In the genomic region with DNA sequence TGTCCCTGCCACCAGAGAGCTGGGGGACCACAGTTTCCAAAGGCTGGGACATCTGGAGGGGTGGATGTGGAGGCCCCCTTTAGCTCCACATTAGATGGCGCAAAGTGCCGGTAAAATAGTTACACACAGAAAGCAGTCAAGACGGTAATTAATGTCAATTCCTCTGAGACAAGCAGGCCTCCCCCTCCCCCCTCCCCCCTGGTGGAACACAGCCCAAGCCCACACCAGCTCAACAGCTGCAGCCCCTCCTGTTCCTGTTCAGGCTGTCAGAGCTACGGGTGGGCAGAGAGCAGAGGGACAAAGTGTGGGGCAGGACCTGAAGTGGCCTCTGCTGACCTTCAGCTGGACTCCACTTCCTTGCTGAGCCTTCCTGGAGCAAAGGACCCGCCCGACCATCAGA, we compare ENCODE assay signal across 9 mouse cellular contexts. TPM values are rescaled to one million over a fixed set of nuclear protein-coding genes. Genes with fewer than 3 reads are reported as not detected.
DNase-seq lines count a peak whose midpoint lies in the region; ATAC-seq and TF ChIP-seq lines count a peak whose summit lies in the region.
"Had no signal": no experiment of that assay in that cellular context is flagged by ENCODE, and none has a peak within 500 bp of the region (broad histone marks: within the 10 kb centered on the region; RNA-seq: fewer than 3 reads in every experiment).

No protein-coding gene starts in this region.

- ATAC-seq in hindbrain, embryonic 12.5 days (ENCODE audit: low FRiP score) = no peak
- no peak for ATAC-seq in liver, embryonic 12.5 days

- H3K9ac ChIP-seq in hindbrain, embryonic 12.5 days = no peak overlapping the region
- no peak overlapping the region for H3K9ac ChIP-seq in liver, embryonic 12.5 days

- H3K4me2 ChIP-seq in hindbrain, embryonic 12.5 days (replicated peaks) = peak overlapping the region; percentile 23
- H3K4me2 ChIP-seq in liver, embryonic 12.5 days = no peak overlapping the region

- H3K27ac ChIP-seq in hindbrain, embryonic 12.5 days = peak overlapping the region; percentile 60; the same call in 1 of the 2 replicates
- no peak overlapping the region for H3K27ac ChIP-seq in liver, embryonic 12.5 days

- peak overlapping the region; percentile 24 for H3K4me3 ChIP-seq in E14TG2a.4 (replicated peaks; ENCODE audit: low read length)
- H3K4me3 ChIP-seq in hindbrain, embryonic 12.5 days = no peak overlapping the region
- H3K4me3 ChIP-seq in liver, embryonic 12.5 days = no peak overlapping the region
- H3K4me3 ChIP-seq: erythroblast, embryonic 14.5 days had no signal

- peaks cover 42% of the 10 kb centered on the region for H3K4me1 ChIP-seq in E14TG2a.4 (replicated peaks; ENCODE audit: low read depth, low read length)
- peaks cover 34% of the 10 kb centered on the region for H3K4me1 ChIP-seq in hindbrain, embryonic 12.5 days
- peaks cover 31% of the 10 kb centered on the region for H3K4me1 ChIP-seq in liver, embryonic 12.5 days

- intact Hi-C loops in left cerebral cortex, postnatal 4 days (cut with DNase I) = no loop called here

- H3K9me3 ChIP-seq in E14TG2a.4 (ENCODE audit: low read length) = no peaks in the 10 kb centered on the region
- no peaks in the 10 kb centered on the region for H3K9me3 ChIP-seq in hindbrain, embryonic 12.5 days (replicated peaks)
- no peaks in the 10 kb centered on the region for H3K9me3 ChIP-seq in liver, embryonic 12.5 days (replicated peaks)

- peaks cover 2% of the 10 kb centered on the region; the same call in 1 of the 2 replicates for H3K36me3 ChIP-seq in E14TG2a.4 (ENCODE audit: insufficient read depth, low read length)
- no peaks in the 10 kb centered on the region for H3K36me3 ChIP-seq in hindbrain, embryonic 12.5 days
- no peaks in the 10 kb centered on the region for H3K36me3 ChIP-seq in liver, embryonic 12.5 days

- peaks cover 25% of the 10 kb centered on the region for H3K27me3 ChIP-seq in E14TG2a.4 (ENCODE audit: insufficient read depth, low read length)
- H3K27me3 ChIP-seq in hindbrain, embryonic 12.5 days = no peaks in the 10 kb centered on the region
- H3K27me3 ChIP-seq in liver, embryonic 12.5 days (replicated peaks) = peaks cover 28% of the 10 kb centered on the region

- peak; percentile 73 for DNase-seq in embryo, embryonic 9.5 days (ENCODE audit: extremely low spot score)
- DNase-seq in lung, postnatal 10 days = peak; percentile 51
- no peak for DNase-seq in cerebellum, adult 9-10 months
- DNase-seq in cerebellum, adult 18-20 months = no peak
- no peak for DNase-seq in left cerebral cortex, postnatal 4 days

- no peak for TF ChIP-seq CTCF in E14TG2a.4 (conservative IDR thresholded peaks at IDR 0.05; ENCODE audit: low read length)

- WGBS in hindbrain, embryonic 12.5 days = 9% methylated on average over 6 of the region's 6 CpGs
- 31% methylated on average over 6 of the region's 6 CpGs for WGBS in liver, embryonic 12.5 days (ENCODE audit: insufficient replicate concordance)

RNA-seq across cellular contexts. Expression of a gene that starts 2.7 kb away (rescaled TPM):
- 68.6 and 69.0 TPM in 2 replicates for polyA plus RNA-seq in hindbrain, embryonic 12.5 days (2016; fragmentation: Nextera tagmentation; extraction: Ambion mirVana)
- 8.1 and 8.8 TPM in 2 replicates for polyA plus RNA-seq in liver, embryonic 12.5 days (2016; fragmentation: Nextera tagmentation; extraction: Ambion mirVana)
- total RNA-seq in left cerebral cortex, postnatal 4 days (2021) = 10 to 100 TPM; 51.4 to 52.6 TPM

Comparison
In these comparisons a context has a peak if more than half of its experiments do, and no peak if none do; other contexts are left out.
1. DNase-seq: peak in embryo, embryonic 9.5 days (single experiment) and lung, postnatal 10 days (single experiment); none in cerebellum, adult 9-10 months (single experiment), cerebellum, adult 18-20 months (0 of 2) and left cerebral cortex, postnatal 4 days (single experiment).